Mouse (Mus musculus) MEL (cell line): ENCODE results near the gene Cenpp. TPM values are rescaled to one million over a fixed set of nuclear protein-coding genes. Genes with fewer than 3 reads are reported as not detected.

Experiments
- DNase-seq: peaks from one replicate; pipeline ENCODE4 v3.0.0; 2011; ENCODE audit warnings: low read depth, low spot score
- H3K27ac ChIP-seq: 2 replicates; pipeline ENCODE4 v1.5.1; 2012; ENCODE audit warnings: low read depth, mild to moderate bottlenecking, control low read depth, low read length, moderate library complexity; ENCODE audit not compliant: control insufficient read depth
- H3K27me3 ChIP-seq, 2 experiments: fragments of 150-350 bp in 1 of 2; sonication (generic) in 1 of 2; 2 replicates each; pipeline ENCODE4 v1.6.1; 2012; ENCODE audit warnings: low read length in 2 of 2, mild to moderate bottlenecking in 2 of 2, improper control_type of control experiment in 1 of 2, moderate library complexity in 1 of 2; ENCODE audit not compliant: insufficient read depth in 2 of 2, control insufficient read depth in 1 of 2
- H3K36me3 ChIP-seq, 2 experiments: 2 replicates each; pipeline ENCODE4 v1.6.1; 2012 to 2014; ENCODE audit warnings: low read length in 2 of 2, improper control_type of control experiment in 1 of 2, inconsistent platforms in 1 of 2, mild to moderate bottlenecking in 1 of 2; ENCODE audit not compliant: insufficient read depth in 2 of 2, control insufficient read depth in 1 of 2
- H3K4me1 ChIP-seq, 2 experiments: fragments of 150-350 bp in 1 of 2; sonication (generic) in 1 of 2; 2 replicates each; pipeline ENCODE4 v1.6.1; 2012; ENCODE audit warnings: low read length in 2 of 2, improper control_type of control experiment in 1 of 2, mild to moderate bottlenecking in 1 of 2; ENCODE audit not compliant: insufficient read depth in 2 of 2, control insufficient read depth in 1 of 2
- H3K4me3 ChIP-seq, 2 experiments: fragments of 150-350 bp in 1 of 2; sonication (generic) in 1 of 2; 2 replicates each; pipeline ENCODE4 v1.5.1; 2012; ENCODE audit warnings: low read depth in 2 of 2, low read length in 2 of 2, mild to moderate bottlenecking in 2 of 2, moderate library complexity in 2 of 2, control low read depth in 1 of 2, improper control_type of control experiment in 1 of 2; ENCODE audit not compliant: control insufficient read depth in 1 of 2, insufficient read depth in 1 of 2
- H3K79me2 ChIP-seq: 2 replicates; pipeline ENCODE4 v1.6.1; 2012; ENCODE audit warnings: mild to moderate bottlenecking, low read length, moderate library complexity; ENCODE audit not compliant: control insufficient read depth, poor library complexity, insufficient read depth
- H3K9ac ChIP-seq: 2 replicates; pipeline ENCODE4 v1.6.1; 2012; ENCODE audit warnings: low read depth, mild to moderate bottlenecking, control low read depth, low read length, moderate library complexity; ENCODE audit not compliant: control insufficient read depth, poor library complexity, severe bottlenecking
- H3K9me3 ChIP-seq: fragments of 150-350 bp; sonication (generic); replicated peaks from 2 replicates; pipeline ENCODE4 v1.6.1; 2012; ENCODE audit warnings: mild to moderate bottlenecking, low read length, improper control_type of control experiment, moderate library complexity; ENCODE audit not compliant: insufficient read depth
- BHLHE40 ChIP-seq: IDR thresholded peaks from 2 replicates; pipeline ENCODE4 v1.6.1; 2012; ENCODE audit warnings: low read depth, mild to moderate bottlenecking, inconsistent platforms, low read length, improper control_type of control experiment, borderline replicate concordance
- CHD1 ChIP-seq: IDR thresholded peaks from 2 replicates; pipeline ENCODE4 v1.6.1; 2012; ENCODE audit warnings: low read depth, mild to moderate bottlenecking, inconsistent platforms, low read length, improper control_type of control experiment
- E2F4 ChIP-seq: IDR thresholded peaks from 2 replicates; pipeline ENCODE4 v1.6.1; 2011; ENCODE audit warnings: low read depth, low read length, improper control_type of control experiment, borderline replicate concordance
- ELF1 ChIP-seq: IDR thresholded peaks from 2 replicates; pipeline ENCODE4 v1.6.1; 2014; ENCODE audit warnings: low read depth, mild to moderate bottlenecking, inconsistent platforms, low read length, improper control_type of control experiment, moderate library complexity
- EP300 ChIP-seq, 2 experiments: IDR thresholded peaks; 2 replicates each; pipeline ENCODE4 v1.6.1; 2011; ENCODE audit warnings: improper control_type of control experiment in 2 of 2, low read length in 2 of 2, low read depth in 1 of 2, mild to moderate bottlenecking in 1 of 2
- GABPA ChIP-seq: IDR thresholded peaks from 2 replicates; pipeline ENCODE4 v1.6.1; 2012; ENCODE audit warnings: low read depth, mild to moderate bottlenecking, inconsistent platforms, low read length, improper control_type of control experiment, moderate library complexity
- GATA1 ChIP-seq: IDR thresholded peaks from 2 replicates; pipeline ENCODE4 v1.6.1; 2011; ENCODE audit warnings: low read depth, low read length, improper control_type of control experiment
- HCFC1 ChIP-seq: IDR thresholded peaks from 2 replicates; pipeline ENCODE4 v1.6.1; 2012; ENCODE audit warnings: low read depth, mild to moderate bottlenecking, inconsistent platforms, low read length, improper control_type of control experiment, moderate library complexity
- JUND ChIP-seq: IDR thresholded peaks from 2 replicates; pipeline ENCODE4 v1.6.1; 2011; ENCODE audit warnings: low read depth, mild to moderate bottlenecking, improper control_type of control experiment, low read length
- MAFK ChIP-seq: IDR thresholded peaks from 2 replicates; pipeline ENCODE4 v1.6.1; 2011; ENCODE audit warnings: low read depth, mild to moderate bottlenecking, low read length, improper control_type of control experiment, borderline replicate concordance
- MAX ChIP-seq: IDR thresholded peaks from 2 replicates; pipeline ENCODE4 v1.6.1; 2011; ENCODE audit warnings: low read length, improper control_type of control experiment
- MXI1 ChIP-seq: IDR thresholded peaks from 2 replicates; pipeline ENCODE4 v1.6.1; 2011; ENCODE audit warnings: mild to moderate bottlenecking, low read depth, low read length, improper control_type of control experiment
- MYB ChIP-seq: IDR thresholded peaks from 2 replicates; pipeline ENCODE4 v1.6.1; 2011; ENCODE audit warnings: mild to moderate bottlenecking, low read depth, low read length, improper control_type of control experiment
- NELFE ChIP-seq: IDR thresholded peaks from 2 replicates; pipeline ENCODE4 v1.6.1; 2011; ENCODE audit warnings: low read depth, low read length, improper control_type of control experiment
- SIN3A ChIP-seq: IDR thresholded peaks from 2 replicates; pipeline ENCODE4 v1.6.1; 2012; ENCODE audit warnings: low read length, improper control_type of control experiment, inconsistent platforms
- SMC3 ChIP-seq: IDR thresholded peaks from 2 replicates; pipeline ENCODE4 v1.6.1; 2011; ENCODE audit warnings: low read depth, low read length, improper control_type of control experiment
- TBP ChIP-seq: IDR thresholded peaks from 2 replicates; pipeline ENCODE4 v1.8.0; 2011; ENCODE audit warnings: low read depth, low read length, improper control_type of control experiment
- UBTF ChIP-seq: IDR thresholded peaks from 2 replicates; pipeline ENCODE4 v1.6.1; 2012; ENCODE audit warnings: low read depth, mild to moderate bottlenecking, inconsistent platforms, low read length, improper control_type of control experiment, moderate library complexity, borderline replicate concordance; ENCODE audit not compliant: insufficient read depth
- ZC3H11A ChIP-seq: IDR thresholded peaks from 2 replicates; pipeline ENCODE4 v1.6.1; 2012; ENCODE audit warnings: low read depth, mild to moderate bottlenecking, inconsistent platforms, low read length, improper control_type of control experiment
- ZMIZ1 ChIP-seq: IDR thresholded peaks from 2 replicates; pipeline ENCODE4 v1.6.1; 2012; ENCODE audit warnings: low read depth, mild to moderate bottlenecking, inconsistent platforms, low read length, improper control_type of control experiment, moderate library complexity
- polyA plus RNA-seq, 2 experiments: library from polyadenylated mRNA; stranded (reverse) in 1 of 2; unstranded in 1 of 2; fragments of >175 nt in 1 of 2; fragments of >200 nt in 1 of 2; gene quantifications; 2 replicates each; pipeline versions ENCODE4 v1.2.1 to v1.2.4; 2012; ENCODE audit warnings: low replicate concordance in 2 of 2, low read depth in 1 of 2; ENCODE audit not compliant: insufficient read length in 2 of 2, insufficient read depth in 1 of 2, missing spikeins in 1 of 2
- total RNA-seq: library from RNA; depleted of rRNA; stranded (reverse); fragments of 300-350 nt; gene quantifications from 2 replicates; pipeline ENCODE4 v1.2.3, GENCODE M21; 2012

Gene Cenpp
- total and polyA plus RNA-seq, 3 experiments: 13.2 to 17.9 TPM; not detected in 1

GRCm38 (mm10) chr13:49462921-49463320 is 189.7 kb downstream of the Cenpp start:
- Histone ChIP-seq H3K27ac (no peak overlapping the region), H3K79me2 (no peaks in the 10 kb centered on the region), H3K27me3 (no peaks in the 10 kb centered on the region), H3K9ac (no peak overlapping the region), H3K9me3 (no peaks in the 10 kb centered on the region)
- no peak for DNase-seq
- TF ChIP-seq UBTF (no peak), GABPA (no peak), NELFE (no peak), E2F4 (no peak), SMC3 (no peak)
- TF ChIP-seq, all 39 proteins: peak for 0
- H3K4me1 ChIP-seq: no peaks in the 10 kb centered on the region
- H3K36me3 ChIP-seq: no peaks in the 10 kb centered on the region; a peak in 1 of 4 replicates
- no peak overlapping the region for H3K4me3 ChIP-seq

- Histone ChIP-seq H3K4me3 (no peak overlapping the region), H3K27ac (no peak overlapping the region), H3K4me1 (no peaks in the 10 kb centered on the region), H3K9me3 (no peaks in the 10 kb centered on the region), H3K9ac (no peak overlapping the region), H3K36me3 (peaks cover 0 to 2% of the 10 kb centered on the region in 2 experiments; a peak in 2 of 4 replicates), H3K27me3 (no peaks in the 10 kb centered on the region), H3K79me2 (no peaks in the 10 kb centered on the region)
- TF ChIP-seq MXI1: no peak
- no peak for DNase-seq
Observed at GRCm38 (mm10) chr13:49461458-49462132, 191.0 kb downstream of the Cenpp start.

GRCm38 (mm10) chr13:49460692-49461414 is 191.7 kb downstream of the Cenpp start:
- H3K27me3 ChIP-seq: no peaks in the 10 kb centered on the region
- H3K79me2 ChIP-seq: no peaks in the 10 kb centered on the region
- H3K4me3 ChIP-seq: no peak overlapping the region
- peaks cover 0 to 3% of the 10 kb centered on the region in 2 experiments; a peak in 2 of 4 replicates for H3K36me3 ChIP-seq
- DNase-seq: no peak
- H3K9me3 ChIP-seq: no peaks in the 10 kb centered on the region
- TF ChIP-seq TBP (no peak), SMC3 (no peak), MYB (no peak), EP300 (IDR thresholded peaks at IDR 0.05; ENCODE audit: low read depth in 1 of 2, low read length in 2 of 2) (no peak), MAX (no peak), SIN3A (no peak), ZC3H11A (no peak), GATA1 (no peak), GABPA (no peak), NELFE (no peak), ZMIZ1 (no peak), HCFC1 (no peak), E2F4 (no peak), BHLHE40 (no peak), JUND (no peak), MAFK (no peak), ELF1 (no peak), CHD1 (no peak), MXI1 (no peak)
- H3K4me1 ChIP-seq: no peaks in the 10 kb centered on the region
- no peak overlapping the region for H3K9ac ChIP-seq
- H3K27ac ChIP-seq: no peak overlapping the region
